9 mouse cellular contexts compared by ENCODE assay signal in the genomic region with DNA sequence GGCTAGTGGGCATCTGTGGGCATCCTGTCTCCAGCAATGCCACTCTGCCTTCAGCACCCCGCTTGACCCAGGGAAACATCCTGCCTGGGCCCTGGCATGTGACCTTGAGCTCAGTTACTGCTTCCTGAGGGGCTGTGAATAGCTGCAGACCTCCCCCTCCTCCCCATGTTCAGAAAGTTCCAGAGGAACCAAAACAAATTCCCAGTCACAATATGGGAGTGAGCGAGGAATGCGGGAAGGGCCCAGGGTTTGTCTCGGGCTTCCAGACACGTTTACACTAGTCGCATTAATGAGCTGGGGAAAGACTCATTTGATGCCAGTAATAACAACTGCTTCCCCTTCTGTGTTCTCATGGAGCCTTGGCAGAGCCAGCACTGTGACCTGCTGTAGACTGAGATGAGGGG.
A peak's percentile ranks its signal among the peaks of the same experiment; 100 is the strongest.
DNase-seq lines count a peak whose midpoint lies in the region; ATAC-seq and TF ChIP-seq lines count a peak whose summit lies in the region.
"Had no signal": no experiment of that assay in that cellular context is flagged by ENCODE, and none has a peak within 500 bp of the region (broad histone marks: within the 10 kb centered on the region; RNA-seq: fewer than 3 reads in every experiment).

No protein-coding gene starts in this region.

- no peaks in the 10 kb centered on the region for H3K36me3 ChIP-seq in embryonic facial prominence, embryonic 12.5 days
- H3K36me3 ChIP-seq in hindbrain, postnatal 0 days (ENCODE audit: insufficient read depth, low read length): no peaks in the 10 kb centered on the region
- no peaks in the 10 kb centered on the region for H3K36me3 ChIP-seq in lung, embryonic 14.5 days (ENCODE audit: insufficient read depth)
- H3K36me3 ChIP-seq: neural tube, embryonic 12.5 days had no signal

- peak overlapping the region; percentile 52; the same call in 1 of the 2 replicates for H3K27ac ChIP-seq in layer of hippocampus, adult 2 months
- H3K27ac ChIP-seq in embryonic facial prominence, embryonic 12.5 days: peak overlapping the region; percentile 57; the same call in 1 of the 2 replicates
- no peak overlapping the region for H3K27ac ChIP-seq in hindbrain, postnatal 0 days
- H3K27ac ChIP-seq in lung, embryonic 14.5 days (ENCODE audit: low read depth): peak overlapping the region; percentile 58; the same call in 1 of the 2 replicates
- H3K27ac ChIP-seq: neural tube, embryonic 12.5 days had no signal

- 53% methylated on average over 6 of the region's 6 CpGs for WGBS in embryonic facial prominence, embryonic 12.5 days
- 49% methylated on average over 6 of the region's 6 CpGs for WGBS in hindbrain, postnatal 0 days
- 42% methylated on average over 6 of the region's 6 CpGs for WGBS in lung, embryonic 14.5 days

- H3K9me3 ChIP-seq in embryonic facial prominence, embryonic 12.5 days: 0 out of 2 replicates have a peak, but pooled peaks cover 2% of the 10 kb centered on the region
- no peaks in the 10 kb centered on the region for H3K9me3 ChIP-seq in hindbrain, postnatal 0 days (ENCODE audit: low read length)
- no peaks in the 10 kb centered on the region for H3K9me3 ChIP-seq in lung, embryonic 14.5 days (ENCODE audit: low read depth, low read length)
- H3K9me3 ChIP-seq: neural tube, embryonic 12.5 days had no signal

- no peak for DNase-seq in layer of hippocampus, adult 2 months (ENCODE audit: low spot score in 2 of 2)
- no peak for DNase-seq in layer of hippocampus, adult 8-10 months (ENCODE audit: low spot score in 2 of 2)
- DNase-seq in hindbrain, postnatal 0 days (ENCODE audit: low spot score): peak; percentile 35
- peak; percentile 62 for DNase-seq in lung, embryonic 14.5 days
- DNase-seq in urinary bladder, postnatal 14 days (ENCODE audit: low spot score): no peak
- DNase-seq in retina, embryonic 14.5 days (ENCODE audit: low spot score): no peak
- DNase-seq in liver: no peak

- no peak overlapping the region for H3K9ac ChIP-seq in embryonic facial prominence, embryonic 12.5 days
- H3K9ac ChIP-seq in hindbrain, postnatal 0 days (replicated peaks; ENCODE audit: low read length): no peak overlapping the region
- H3K9ac ChIP-seq in lung, embryonic 14.5 days: no peak overlapping the region
- H3K9ac ChIP-seq: neural tube, embryonic 12.5 days had no signal

- H3K4me2 ChIP-seq in embryonic facial prominence, embryonic 12.5 days (replicated peaks): no peak overlapping the region
- H3K4me2 ChIP-seq in hindbrain, postnatal 0 days (ENCODE audit: low read depth, low read length): no peak overlapping the region
- H3K4me2 ChIP-seq in lung, embryonic 14.5 days: no peak overlapping the region
- H3K4me2 ChIP-seq: neural tube, embryonic 12.5 days had no signal

- ATAC-seq in embryonic facial prominence, embryonic 12.5 days (ENCODE audit: insufficient number of reproducible peaks, insufficient read depth, low FRiP score, low TSS enrichment): no peak
- peak; percentile 35; the same call in 1 of the 2 replicates for ATAC-seq in hindbrain, postnatal 0 days
- peak; percentile 47 for ATAC-seq in lung, embryonic 14.5 days (ENCODE audit: insufficient read depth)

- no peaks in the 10 kb centered on the region for H3K4me1 ChIP-seq in embryonic facial prominence, embryonic 12.5 days
- H3K4me1 ChIP-seq in hindbrain, postnatal 0 days (ENCODE audit: insufficient read depth, low read length): no peaks in the 10 kb centered on the region
- H3K4me1 ChIP-seq in lung, embryonic 14.5 days (ENCODE audit: insufficient read depth): no peaks in the 10 kb centered on the region; the same call in 1 of the 2 replicates

- H3K27me3 ChIP-seq in embryonic facial prominence, embryonic 12.5 days: no peaks in the 10 kb centered on the region
- no peaks in the 10 kb centered on the region for H3K27me3 ChIP-seq in hindbrain, postnatal 0 days (ENCODE audit: insufficient read depth, low read length)
- H3K27me3 ChIP-seq in lung, embryonic 14.5 days (ENCODE audit: insufficient read depth, low read length): no peaks in the 10 kb centered on the region
- H3K27me3 ChIP-seq: neural tube, embryonic 12.5 days had no signal

- no peak overlapping the region for H3K4me3 ChIP-seq in layer of hippocampus, adult 2 months
- H3K4me3 ChIP-seq in embryonic facial prominence, embryonic 12.5 days: no peak overlapping the region
- no peak overlapping the region for H3K4me3 ChIP-seq in hindbrain, postnatal 0 days (ENCODE audit: low read length)
- H3K4me3 ChIP-seq in lung, embryonic 14.5 days (ENCODE audit: low read depth, low read length): no peak overlapping the region
- H3K4me3 ChIP-seq: neural tube, embryonic 12.5 days had no signal

- no peak for TF ChIP-seq CTCF in layer of hippocampus, adult 2 months (conservative IDR thresholded peaks at IDR 0.05)
- TF ChIP-seq CTCF in hindbrain, postnatal 0 days (IDR thresholded peaks at IDR 0.05; ENCODE audit: low read depth): no peak
- TF ChIP-seq CTCF in lung, embryonic 14.5 days (IDR thresholded peaks at IDR 0.05; ENCODE audit: low read depth): no peak

Comparison
In these comparisons a context has a peak if more than half of its experiments do, and no peak if none do; other contexts are left out.
1. DNase-seq: peak in hindbrain, postnatal 0 days (single experiment) and lung, embryonic 14.5 days (single experiment); none in layer of hippocampus, adult 2 months (0 of 2), layer of hippocampus, adult 8-10 months (0 of 2), urinary bladder, postnatal 14 days (single experiment), retina, embryonic 14.5 days (single experiment) and liver (single experiment).